Mouse (Mus musculus) heart, postnatal 0 days (tissue): ENCODE data around the gene Sec16b.

Source experiments
- CTCF ChIP-seq: IDR thresholded peaks from 2 replicates; pipeline ENCODE4 v1.5.1; 2016; ENCODE audit warnings: antibody characterized with exemption, control low read depth, low read depth
- EP300 ChIP-seq: IDR thresholded peaks from 2 replicates; pipeline ENCODE4 v1.6.1; 2016; ENCODE audit warnings: antibody characterized with exemption, low read depth

DNA sequence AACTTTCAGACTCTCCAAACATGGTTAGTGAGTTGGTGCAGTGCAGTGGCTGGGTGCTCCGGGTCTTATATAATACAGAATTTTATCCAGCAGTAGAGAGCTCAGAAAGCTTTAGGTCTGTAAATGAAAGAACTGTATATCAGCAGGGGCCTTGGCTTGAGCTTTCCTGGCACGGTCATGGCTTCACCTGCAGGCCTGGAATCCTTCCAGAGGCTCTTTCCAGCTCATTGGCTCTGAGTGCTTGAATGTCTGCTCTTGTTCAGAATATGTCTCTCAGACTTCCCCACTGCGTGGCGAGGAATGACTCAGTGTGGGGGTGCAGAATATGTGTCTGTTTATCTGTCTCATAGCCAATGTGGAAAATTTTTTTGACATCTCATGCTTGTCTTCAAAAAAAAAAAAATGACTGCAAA lies 11.6 kb downstream of the Sec16b start:
- TF ChIP-seq CTCF, result no peak
- no peak for TF ChIP-seq EP300
